Mouse (Mus musculus) bone marrow macrophage, adult 2 months (primary cell): ENCODE results near the gene Gzmm.

Experiments used
- CTCF ChIP-seq: IDR thresholded peaks from 2 replicates; pipeline ENCODE4 v1.5.1; 2012; ENCODE audit warnings: low read depth, mild to moderate bottlenecking, low read length, moderate library complexity
- POLR2A ChIP-seq: IDR thresholded peaks from 2 replicates; pipeline ENCODE4 v1.6.1; 2012; ENCODE audit warnings: mild to moderate bottlenecking, low read depth, low read length, borderline replicate concordance

- TF ChIP-seq POLR2A, result no peak
- no peak for TF ChIP-seq CTCF
Observed at GRCm38 (mm10) chr10:79689178-79689577, 358 bp downstream of the Gzmm start.
